Mouse (Mus musculus): Measurements from ENCODE around the gene Nectin2. TPM values are rescaled to one million over a fixed set of nuclear protein-coding genes. Genes with fewer than 3 reads are reported as not detected.

The Nectin2 gene
- polyA plus RNA-seq, 1 experiment from 2014 or later = 93.1 TPM

DNA sequence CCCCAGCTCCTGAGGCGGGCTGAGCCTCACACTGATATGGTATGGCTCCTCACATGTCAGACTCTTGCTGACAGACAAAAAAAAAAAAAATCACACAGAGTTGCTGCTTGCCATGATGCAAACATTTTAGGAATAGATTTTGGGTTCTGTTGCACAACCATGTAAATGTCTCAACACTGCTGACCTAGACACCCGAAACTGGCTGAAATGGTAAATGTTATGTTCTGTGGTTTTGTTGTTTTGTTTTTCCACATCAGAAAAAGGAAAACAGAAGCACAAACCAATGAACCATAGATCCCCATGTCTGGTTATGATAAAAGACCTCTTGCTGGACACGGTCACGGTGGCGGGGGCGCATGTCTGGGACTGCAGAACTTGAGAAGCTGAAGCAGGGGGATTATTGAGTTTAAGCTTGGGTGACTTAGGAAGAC, 66.5 kb downstream of the Nectin2 start:
- no peak overlapping the region for H3K27ac ChIP-seq (ENCODE audit: low read depth, low read length)
- no peak overlapping the region for H3K4me3 ChIP-seq (ENCODE audit: low read depth, low read length)
- H3K27me3 ChIP-seq (replicated peaks; ENCODE audit: control insufficient read depth, insufficient read depth, low read length) = no peaks in the 10 kb centered on the region

DNA sequence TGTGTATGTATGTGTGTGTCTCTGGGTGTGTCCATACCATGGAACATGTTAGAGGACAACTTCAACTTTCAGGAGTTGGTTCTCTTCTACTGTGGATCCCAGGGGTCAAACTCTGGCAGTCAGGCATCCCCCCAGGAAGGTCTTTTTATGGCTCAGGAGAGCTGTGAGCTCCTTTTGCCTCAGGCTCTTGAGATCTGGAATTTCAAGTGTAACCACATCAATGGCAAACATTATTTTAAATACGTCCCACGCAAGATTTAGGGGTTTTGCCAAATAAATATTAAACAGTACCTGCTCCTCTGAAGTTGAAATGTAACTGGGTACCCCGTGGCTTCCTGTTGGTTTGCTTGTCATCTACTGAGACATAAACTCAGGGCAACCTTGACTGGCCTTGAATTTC, 67.3 kb downstream of the Nectin2 start:
- H3K36me3 ChIP-seq (ENCODE audit: control insufficient read depth, insufficient read depth) = no peaks in the 10 kb centered on the region
- H3K27ac ChIP-seq (ENCODE audit: low read depth, low read length) = no peak overlapping the region
- TF ChIP-seq CTCF (IDR thresholded peaks at IDR 0.05; ENCODE audit: low read depth) = no peak
- H3K4me3 ChIP-seq (ENCODE audit: low read depth, low read length) = no peak overlapping the region
- 61% methylated on average over 3 of the region's 3 CpGs for WGBS
- H3K9ac ChIP-seq (ENCODE audit: low read depth, low read length) = no peak overlapping the region
- H3K4me1 ChIP-seq (replicated peaks; ENCODE audit: control insufficient read depth, insufficient read depth, low read length) = no peaks in the 10 kb centered on the region
- H3K27me3 ChIP-seq (replicated peaks; ENCODE audit: control insufficient read depth, insufficient read depth, low read length) = no peaks in the 10 kb centered on the region
- no peaks in the 10 kb centered on the region for H3K9me3 ChIP-seq (ENCODE audit: control insufficient read depth)
- H3K4me2 ChIP-seq (replicated peaks; ENCODE audit: low read depth) = no peak overlapping the region
- ATAC-seq = no peak

More for the DNA sequence above, 66.5 kb downstream of the Nectin2 start:
- WGBS = 90% methylated on average over 6 of the region's 6 CpGs
- no peak for TF ChIP-seq CTCF (IDR thresholded peaks at IDR 0.05; ENCODE audit: low read depth)
- H3K4me1 ChIP-seq (replicated peaks; ENCODE audit: control insufficient read depth, insufficient read depth, low read length) = no peaks in the 10 kb centered on the region
- no peak for ATAC-seq
- H3K4me2 ChIP-seq (replicated peaks; ENCODE audit: low read depth) = no peak overlapping the region
- no peaks in the 10 kb centered on the region for H3K9me3 ChIP-seq (ENCODE audit: control insufficient read depth)
- H3K9ac ChIP-seq (ENCODE audit: low read depth, low read length) = no peak overlapping the region
- no peaks in the 10 kb centered on the region for H3K36me3 ChIP-seq (ENCODE audit: control insufficient read depth, insufficient read depth)

- TF ChIP-seq CTCF (IDR thresholded peaks at IDR 0.05; ENCODE audit: low read depth) = no peak
These were observed 69.0 kb downstream of the Nectin2 start, which contains the start of the genes Gm44805 and Apoc4 for GRCm38 (mm10) chr7:19681202-19681694. TSS of gene Gm44805 (minus strand) at chr7:19681423. TSS of gene Apoc4 (minus strand) at chr7:19681479.

DNA sequence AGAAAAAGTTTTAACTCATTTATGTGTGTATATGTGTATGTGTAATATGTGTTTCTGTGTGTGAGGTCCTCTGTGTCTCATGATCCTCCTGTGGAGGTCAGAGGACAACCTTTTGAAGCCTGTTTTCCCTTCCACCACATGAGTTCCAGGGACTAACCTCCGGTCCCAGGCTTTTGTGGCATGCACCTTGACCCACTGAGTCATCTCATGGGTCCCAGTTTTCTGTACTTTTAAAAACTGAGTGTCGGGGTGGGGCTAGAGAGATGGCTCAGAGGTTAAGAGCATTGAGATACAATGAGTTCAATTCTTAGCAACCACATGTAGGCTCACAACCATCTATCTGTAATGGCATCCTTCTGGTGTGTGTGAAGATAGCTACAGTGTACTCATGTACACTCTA, 69.6 kb downstream of the Nectin2 start:
- TF ChIP-seq CTCF (IDR thresholded peaks at IDR 0.05; ENCODE audit: low read depth) = no peak
- Histone ChIP-seq H3K4me2 (replicated peaks; ENCODE audit: low read depth) (no peak overlapping the region), H3K4me3 (ENCODE audit: low read depth, low read length) (no peak overlapping the region), H3K9me3 (ENCODE audit: control insufficient read depth) (no peaks in the 10 kb centered on the region), H3K27ac (ENCODE audit: low read depth, low read length) (peak overlapping the region; percentile 68), H3K27me3 (replicated peaks; ENCODE audit: control insufficient read depth, insufficient read depth, low read length) (no peaks in the 10 kb centered on the region), H3K36me3 (ENCODE audit: control insufficient read depth, insufficient read depth) (no peaks in the 10 kb centered on the region), H3K4me1 (replicated peaks; ENCODE audit: control insufficient read depth, insufficient read depth, low read length) (peaks cover 3% of the 10 kb centered on the region; the same call in 1 of the 2 replicates), H3K9ac (ENCODE audit: low read depth, low read length) (no peak overlapping the region)
- peak; percentile 42; the same call in 1 of the 2 replicates for ATAC-seq
- WGBS = 30% methylated on average over 2 of the region's 2 CpGs

More at GRCm38 (mm10) chr7:19681202-19681694, 69.0 kb downstream of the Nectin2 start, which contains the start of the genes Gm44805 and Apoc4:
- Histone ChIP-seq H3K4me2 (replicated peaks; ENCODE audit: low read depth) (no peak within 1 kb of the TSS), H3K4me1 (replicated peaks; ENCODE audit: control insufficient read depth, insufficient read depth, low read length) (peaks cover 3% of the 10 kb centered on the region; the same call in 1 of the 2 replicates), H3K9me3 (ENCODE audit: control insufficient read depth) (no peaks in the 10 kb centered on the region), H3K9ac (ENCODE audit: low read depth, low read length) (0 out of 2 replicates have a peak within 1 kb of the TSS, but pooled peaks have one; percentile 26), H3K27ac (ENCODE audit: low read depth, low read length) (peak within 1 kb of the TSS; percentile 68), H3K36me3 (ENCODE audit: control insufficient read depth, insufficient read depth) (no peaks in the 10 kb centered on the region), H3K4me3 (ENCODE audit: low read depth, low read length) (no peak within 1 kb of the TSS), H3K27me3 (replicated peaks; ENCODE audit: control insufficient read depth, insufficient read depth, low read length) (no peaks in the 10 kb centered on the region)
- 55% methylated on average over 8 of the region's 8 CpGs for WGBS
- ATAC-seq = no peak

DNA sequence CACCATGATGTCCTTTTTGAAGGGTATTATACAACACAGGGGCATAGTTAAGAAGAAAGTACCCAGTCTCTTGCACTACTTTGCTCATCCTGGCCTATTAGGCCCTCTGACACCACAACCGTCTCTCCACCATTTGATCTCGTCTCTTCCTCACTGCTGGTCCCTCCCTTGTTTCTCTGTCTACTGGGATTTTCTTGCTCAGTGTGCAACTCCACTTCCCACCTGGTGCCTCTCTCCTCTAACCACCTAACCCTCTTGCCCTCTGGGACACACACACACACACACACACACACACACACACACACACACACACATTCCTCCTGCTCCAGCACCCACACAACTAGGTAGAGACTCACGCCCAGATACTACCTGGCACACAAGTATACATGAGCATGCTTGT, 71.4 kb downstream of the Nectin2 start:
- no peak for TF ChIP-seq CTCF (IDR thresholded peaks at IDR 0.05; ENCODE audit: low read depth)
- Histone ChIP-seq H3K9me3 (ENCODE audit: control insufficient read depth) (no peaks in the 10 kb centered on the region), H3K4me3 (ENCODE audit: low read depth, low read length) (no peak overlapping the region), H3K4me2 (replicated peaks; ENCODE audit: low read depth) (no peak overlapping the region), H3K27ac (ENCODE audit: low read depth, low read length) (no peak overlapping the region), H3K9ac (ENCODE audit: low read depth, low read length) (no peak overlapping the region), H3K27me3 (replicated peaks; ENCODE audit: control insufficient read depth, insufficient read depth, low read length) (no peaks in the 10 kb centered on the region), H3K36me3 (ENCODE audit: control insufficient read depth, insufficient read depth) (no peaks in the 10 kb centered on the region), H3K4me1 (replicated peaks; ENCODE audit: control insufficient read depth, insufficient read depth, low read length) (peaks cover 3% of the 10 kb centered on the region; the same call in 1 of the 2 replicates)
- WGBS = 85% methylated on average over 3 of the region's 3 CpGs
- no peak for ATAC-seq

DNA sequence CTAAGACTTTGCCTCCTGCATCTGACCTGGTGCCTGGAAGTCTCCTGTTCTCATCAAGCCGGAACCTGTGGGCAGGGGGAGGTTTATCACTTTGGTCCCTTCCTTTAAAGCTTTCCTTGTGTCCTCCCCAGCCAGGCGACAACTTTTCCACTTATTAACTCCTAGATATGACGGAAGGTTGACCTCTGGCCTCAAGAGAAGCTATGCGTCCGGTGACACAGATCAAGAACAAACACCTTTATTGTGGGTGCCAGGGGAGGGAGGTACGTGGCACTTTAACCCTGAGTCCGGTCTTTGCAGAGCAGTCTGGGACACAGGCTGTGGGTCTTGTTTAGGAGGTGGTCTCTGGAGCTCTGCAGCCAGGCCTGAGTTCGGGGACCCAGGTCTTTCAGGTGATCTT, 72.4 kb downstream of the Nectin2 start, which contains the start of gene Apoc2:
Gene Apoc2 (minus strand): TSS at position 70 of the 400 bp plus-strand sequence.
- H3K9ac ChIP-seq (ENCODE audit: low read depth, low read length) = peak within 1 kb of the TSS; percentile 11; the same call in 1 of the 2 replicates
- peak; percentile 61 for ATAC-seq

More for the DNA sequence above, 72.4 kb downstream of the Nectin2 start, which contains the start of gene Apoc2:
- Histone ChIP-seq H3K4me3 (ENCODE audit: low read depth, low read length) (no peak within 1 kb of the TSS), H3K4me2 (replicated peaks; ENCODE audit: low read depth) (peak within 1 kb of the TSS; percentile 47; the same call in 1 of the 2 replicates), H3K4me1 (replicated peaks; ENCODE audit: control insufficient read depth, insufficient read depth, low read length) (peaks cover 3% of the 10 kb centered on the region; the same call in 1 of the 2 replicates), H3K27me3 (replicated peaks; ENCODE audit: control insufficient read depth, insufficient read depth, low read length) (no peaks in the 10 kb centered on the region), H3K36me3 (ENCODE audit: control insufficient read depth, insufficient read depth) (no peaks in the 10 kb centered on the region), H3K27ac (ENCODE audit: low read depth, low read length) (peak within 1 kb of the TSS; percentile 76), H3K9me3 (ENCODE audit: control insufficient read depth) (no peaks in the 10 kb centered on the region)
- no peak for TF ChIP-seq CTCF (IDR thresholded peaks at IDR 0.05; ENCODE audit: low read depth)
- WGBS = 33% methylated on average over 8 of the region's 8 CpGs

Measured in intestine, postnatal 0 days (tissue).